Mouse (Mus musculus) C2C12 (cell line): ENCODE measurements around the gene Pinlyp.

ENCODE experiments used
- CEBPB ChIP-seq: IDR thresholded peaks from one replicate; pipeline ENCODE4 v1.6.1; 2011; ENCODE audit warnings: low read depth, mild to moderate bottlenecking, control low read depth, moderate library complexity
- CTCF ChIP-seq: IDR thresholded peaks from one replicate; pipeline ENCODE4 v1.5.1; 2011; ENCODE audit not compliant: control insufficient read depth, insufficient read depth, insufficient read length
- FOSL1 ChIP-seq: IDR thresholded peaks from one replicate; pipeline ENCODE4 v1.8.0; 2011; ENCODE audit warnings: mild to moderate bottlenecking, low read length; ENCODE audit not compliant: poor library complexity, insufficient read depth, severe bottlenecking
- MAX ChIP-seq: IDR thresholded peaks from one replicate; pipeline ENCODE4 v1.6.1; 2011; ENCODE audit warnings: mild to moderate bottlenecking, control low read depth
- MYOD1 ChIP-seq: IDR thresholded peaks from one replicate; pipeline ENCODE4 v1.6.1; 2011; ENCODE audit warnings: low read depth; ENCODE audit not compliant: control insufficient read depth, insufficient read length
- MYOG ChIP-seq: IDR thresholded peaks from one replicate; pipeline ENCODE4 v1.6.1; 2011; ENCODE audit not compliant: control insufficient read depth, insufficient read length; ENCODE audit errors: extremely low read depth
- USF1 ChIP-seq: IDR thresholded peaks from one replicate; pipeline ENCODE4 v1.6.1; 2011; ENCODE audit warnings: low read depth, mild to moderate bottlenecking, control low read depth, moderate library complexity

GRCm38 (mm10) chr7:24499856-24500577, 45.9 kb downstream of the Pinlyp start:
- TF ChIP-seq CTCF (no peak), USF1 (no peak), MYOG (no peak), MAX (no peak), CEBPB (no peak), MYOD1 (no peak), FOSL1 (no peak)
